Comparison of ENCODE assay signal across 11 mouse cellular contexts in genomic region chr16:25026191-25026590, GRCm38 (mm10).
A peak's percentile ranks its signal among the peaks of the same experiment; 100 is the strongest.
DNase-seq lines count a peak whose midpoint lies in the region; ATAC-seq and TF ChIP-seq lines count a peak whose summit lies in the region.
"Had no signal": no experiment of that assay in that cellular context is flagged by ENCODE, and none has a peak within 500 bp of the region (broad histone marks: within the 10 kb centered on the region; RNA-seq: fewer than 3 reads in every experiment).

No protein-coding gene starts in this region.

- peak; percentile 71 for ATAC-seq in heart, embryonic 12.5 days (ENCODE audit: insufficient number of reproducible peaks, low FRiP score)
- ATAC-seq in heart, embryonic 11.5 days (replicated peaks; ENCODE audit: insufficient number of reproducible peaks, low FRiP score, low TSS enrichment): no peak
- peak; percentile 94 for ATAC-seq in kidney, embryonic 15.5 days (replicated peaks; ENCODE audit: low FRiP score)
- ATAC-seq in forebrain, embryonic 13.5 days: no peak
- ATAC-seq: forebrain, embryonic 15.5 days had no signal

- H3K9me3 ChIP-seq in heart, embryonic 12.5 days (replicated peaks): no peaks in the 10 kb centered on the region
- H3K9me3 ChIP-seq in heart, embryonic 11.5 days (replicated peaks; ENCODE audit: control insufficient read depth, low read length): no peaks in the 10 kb centered on the region
- H3K9me3 ChIP-seq in ES-Bruce4 (replicated peaks; ENCODE audit: control insufficient read depth, insufficient read depth, low read length, poor library complexity, severe bottlenecking): no peaks in the 10 kb centered on the region
- H3K9me3 ChIP-seq in kidney, embryonic 15.5 days (replicated peaks): no peaks in the 10 kb centered on the region
- H3K9me3 ChIP-seq in forebrain, embryonic 13.5 days (replicated peaks): no peaks in the 10 kb centered on the region
- H3K9me3 ChIP-seq: forebrain, embryonic 15.5 days; hindbrain, embryonic 10.5 days had no signal

- TF ChIP-seq CTCF in ES-Bruce4 (IDR thresholded peaks at IDR 0.05; ENCODE audit: low read depth, low read length): no peak

- TF ChIP-seq POLR2A in ES-Bruce4 (IDR thresholded peaks at IDR 0.05; ENCODE audit: insufficient read depth, low read length): no peak

- H3K4me1 ChIP-seq in heart, embryonic 12.5 days (replicated peaks): peaks cover 11% of the 10 kb centered on the region
- H3K4me1 ChIP-seq in heart, embryonic 11.5 days (ENCODE audit: control insufficient read depth, insufficient read depth, low read length): peaks cover 3% of the 10 kb centered on the region; the same call in 1 of the 2 replicates
- no peaks in the 10 kb centered on the region for H3K4me1 ChIP-seq in ES-Bruce4 (ENCODE audit: control insufficient read depth, insufficient read depth, low read length)
- H3K4me1 ChIP-seq in kidney, embryonic 15.5 days: peaks cover 10% of the 10 kb centered on the region
- H3K4me1 ChIP-seq in forebrain, embryonic 13.5 days: no peaks in the 10 kb centered on the region
- H3K4me1 ChIP-seq: forebrain, embryonic 15.5 days; hindbrain, embryonic 10.5 days had no signal

- no peaks in the 10 kb centered on the region for H3K36me3 ChIP-seq in heart, embryonic 12.5 days
- no peaks in the 10 kb centered on the region for H3K36me3 ChIP-seq in heart, embryonic 11.5 days (ENCODE audit: control insufficient read depth, insufficient read depth, low read length)
- H3K36me3 ChIP-seq in ES-Bruce4 (ENCODE audit: control insufficient read depth, insufficient read depth, low read length, poor library complexity, severe bottlenecking): no peaks in the 10 kb centered on the region
- no peaks in the 10 kb centered on the region for H3K36me3 ChIP-seq in kidney, embryonic 15.5 days
- no peaks in the 10 kb centered on the region for H3K36me3 ChIP-seq in forebrain, embryonic 13.5 days (ENCODE audit: poor library complexity, severe bottlenecking)
- H3K36me3 ChIP-seq: forebrain, embryonic 15.5 days; hindbrain, embryonic 10.5 days had no signal

- H3K4me2 ChIP-seq in heart, embryonic 12.5 days: no peak overlapping the region
- H3K4me2 ChIP-seq in heart, embryonic 11.5 days: no peak overlapping the region
- no peak overlapping the region for H3K4me2 ChIP-seq in kidney, embryonic 15.5 days
- H3K4me2 ChIP-seq in forebrain, embryonic 13.5 days: no peak overlapping the region
- H3K4me2 ChIP-seq: forebrain, embryonic 15.5 days had no signal

- peaks cover 7% of the 10 kb centered on the region for H3K27me3 ChIP-seq in heart, embryonic 12.5 days (replicated peaks)
- peaks cover 3% of the 10 kb centered on the region; the same call in 1 of the 2 replicates for H3K27me3 ChIP-seq in heart, embryonic 11.5 days (ENCODE audit: control insufficient read depth, insufficient read depth, low read length)
- H3K27me3 ChIP-seq in ES-Bruce4 (ENCODE audit: control insufficient read depth, insufficient read depth, low read length, poor library complexity, severe bottlenecking): no peaks in the 10 kb centered on the region
- H3K27me3 ChIP-seq in kidney, embryonic 15.5 days: no peaks in the 10 kb centered on the region
- H3K27me3 ChIP-seq in forebrain, embryonic 13.5 days: no peaks in the 10 kb centered on the region
- H3K27me3 ChIP-seq: forebrain, embryonic 15.5 days had no signal

- no peak overlapping the region for H3K9ac ChIP-seq in heart, embryonic 12.5 days
- H3K9ac ChIP-seq in heart, embryonic 11.5 days (ENCODE audit: low read depth, low read length): no peak overlapping the region
- no peak overlapping the region for H3K9ac ChIP-seq in ES-Bruce4 (ENCODE audit: low read depth, poor library complexity, severe bottlenecking)
- no peak overlapping the region for H3K9ac ChIP-seq in kidney, embryonic 15.5 days
- H3K9ac ChIP-seq in forebrain, embryonic 13.5 days: no peak overlapping the region
- H3K9ac ChIP-seq: forebrain, embryonic 15.5 days had no signal

- 76% methylated on average over 1 of the region's 1 CpGs for WGBS in heart, embryonic 12.5 days
- 77% methylated on average over 1 of the region's 1 CpGs for WGBS in heart, embryonic 11.5 days (ENCODE audit: insufficient replicate concordance)
- 33% methylated on average over 1 of the region's 1 CpGs for WGBS in kidney, embryonic 15.5 days
- 92% methylated on average over 1 of the region's 1 CpGs for WGBS in forebrain, embryonic 13.5 days

- no peak overlapping the region for H3K27ac ChIP-seq in heart, embryonic 12.5 days (ENCODE audit: poor library complexity, severe bottlenecking)
- H3K27ac ChIP-seq in heart, embryonic 11.5 days (ENCODE audit: low read depth, low read length): no peak overlapping the region
- peak overlapping the region; percentile 26 for H3K27ac ChIP-seq in ES-Bruce4 (ENCODE audit: insufficient read depth, low read length)
- H3K27ac ChIP-seq in kidney, embryonic 15.5 days: peak overlapping the region; percentile 78
- no peak overlapping the region for H3K27ac ChIP-seq in forebrain, embryonic 13.5 days
- H3K27ac ChIP-seq: forebrain, embryonic 15.5 days; hindbrain, embryonic 10.5 days had no signal

- no peak overlapping the region for H3K4me3 ChIP-seq in heart, embryonic 12.5 days
- no peak overlapping the region for H3K4me3 ChIP-seq in heart, embryonic 11.5 days (ENCODE audit: low read depth, low read length)
- H3K4me3 ChIP-seq in ES-Bruce4 (ENCODE audit: low read depth, low read length): no peak overlapping the region
- no peak overlapping the region for H3K4me3 ChIP-seq in kidney, embryonic 15.5 days (replicated peaks)
- no peak overlapping the region for H3K4me3 ChIP-seq in forebrain, embryonic 13.5 days
- H3K4me3 ChIP-seq: forebrain, embryonic 15.5 days; hindbrain, embryonic 10.5 days; myocyte had no signal

- TF ChIP-seq EP300 in ES-Bruce4 (IDR thresholded peaks at IDR 0.05; ENCODE audit: insufficient read depth, low read depth, low read length): peak; percentile 46; the same call in 1 of the 2 replicates

- DNase-seq in embryo, embryonic 11 days: peak; percentile 50
- DNase-seq in layer of hippocampus, postnatal 10 days (ENCODE audit: low spot score in 2 of 2): no peak
- no peak for DNase-seq in cerebellum, postnatal 14 days

Comparison
In these comparisons a context has a peak if more than half of its experiments do, and no peak if none do; other contexts are left out.
1. ATAC-seq: peak in heart, embryonic 12.5 days (single experiment) and kidney, embryonic 15.5 days (single experiment); none in heart, embryonic 11.5 days (single experiment) and forebrain, embryonic 13.5 days (single experiment).
2. H3K27ac ChIP-seq: peak in ES-Bruce4 (single experiment) and kidney, embryonic 15.5 days (single experiment); none in heart, embryonic 12.5 days (single experiment), heart, embryonic 11.5 days (single experiment) and forebrain, embryonic 13.5 days (single experiment).